In genomic region chr1:82798922-82799321, GRCm38 (mm10) we compare ENCODE assay signal across 26 mouse cellular contexts. TPM values are rescaled to one million over a fixed set of nuclear protein-coding genes. Genes with fewer than 3 reads are reported as not detected.
DNase-seq lines count a peak whose midpoint lies in the region; ATAC-seq and TF ChIP-seq lines count a peak whose summit lies in the region.
"Had no signal": no experiment of that assay in that cellular context is flagged by ENCODE, and none has a peak within 500 bp of the region (broad histone marks: within the 10 kb centered on the region; RNA-seq: fewer than 3 reads in every experiment).

No protein-coding gene starts in this region.

- ATAC-seq in intestine, postnatal 0 days: peak; percentile 31; the same call in 1 of the 2 replicates
- ATAC-seq: hindbrain, embryonic 16.5 days had no signal

- no peak for TF ChIP-seq EP300 in heart, adult 2 months (IDR thresholded peaks at IDR 0.05; ENCODE audit: insufficient read depth, low read depth, low read length)

- no peak overlapping the region for H3K27ac ChIP-seq in heart, adult 2 months
- peak overlapping the region; percentile 26; the same call in 1 of the 2 replicates for H3K27ac ChIP-seq in spleen, adult 2 months (ENCODE audit: insufficient read depth, low read length)
- no peak overlapping the region for H3K27ac ChIP-seq in intestine, postnatal 0 days (ENCODE audit: low read depth, low read length)
- H3K27ac ChIP-seq: embryonic facial prominence, embryonic 13.5 days; neural tube, embryonic 15.5 days; stomach, embryonic 15.5 days had no signal

- H3K9ac ChIP-seq in heart, adult 2 months (ENCODE audit: low read depth, low read length): no peak overlapping the region
- H3K9ac ChIP-seq in intestine, postnatal 0 days (ENCODE audit: low read depth, low read length): no peak overlapping the region
- H3K9ac ChIP-seq: embryonic facial prominence, embryonic 13.5 days; neural tube, embryonic 15.5 days; stomach, embryonic 15.5 days had no signal

- peak; percentile 90 for DNase-seq in heart, adult 11 months
- no peak for DNase-seq in heart, adult 2 months
- DNase-seq in spleen, adult 2 months (ENCODE audit: low read depth in 1 of 2, low spot score in 2 of 2): no peak
- DNase-seq in spleen, adult 12 weeks (ENCODE audit: low spot score): no peak
- peak; percentile 46 for DNase-seq in skeletal muscle tissue, adult 2 months (ENCODE audit: low read depth, low spot score)
- DNase-seq in left cerebral cortex, adult 18-20 months (ENCODE audit: low spot score in 2 of 2): no peak
- DNase-seq in testis, postnatal 14 days (ENCODE audit: low spot score): no peak
- DNase-seq: cerebellum, adult 11-12 months; heart, postnatal 14 days; retina, postnatal 1 day; thymus, postnatal 36 days had no signal

- 78% methylated on average over 4 of the region's 4 CpGs for WGBS in heart, adult 2 months
- 29% methylated on average over 4 of the region's 4 CpGs for WGBS in spleen, adult 2 months
- WGBS in intestine, postnatal 0 days: 70% methylated on average over 4 of the region's 4 CpGs

- no peaks in the 10 kb centered on the region for H3K9me3 ChIP-seq in intestine, postnatal 0 days (ENCODE audit: control insufficient read depth)
- H3K9me3 ChIP-seq: embryonic facial prominence, embryonic 13.5 days; G1E; neural tube, embryonic 15.5 days; stomach, embryonic 15.5 days had no signal

- no peaks in the 10 kb centered on the region for H3K36me3 ChIP-seq in heart, adult 2 months (ENCODE audit: control insufficient read depth, insufficient read depth, low read length)
- no peaks in the 10 kb centered on the region for H3K36me3 ChIP-seq in spleen, adult 2 months (ENCODE audit: control insufficient read depth, insufficient read depth, low read length)
- H3K36me3 ChIP-seq in intestine, postnatal 0 days (ENCODE audit: control insufficient read depth, insufficient read depth): no peaks in the 10 kb centered on the region
- H3K36me3 ChIP-seq: embryonic facial prominence, embryonic 13.5 days; G1E; neural tube, embryonic 15.5 days; stomach, embryonic 15.5 days had no signal

- intact Hi-C loops in heart, adult 2 months (cut with DNase I): loop anchor here (5.0 kb wide), 1 partner anchor 103 kb away; no protein-coding TSS in a partner anchor

- H3K4me1 ChIP-seq in heart, adult 2 months (ENCODE audit: control insufficient read depth, insufficient read depth, low read length): peaks cover 2% of the 10 kb centered on the region; the same call in 1 of the 2 replicates
- H3K4me1 ChIP-seq in spleen, adult 2 months (ENCODE audit: control insufficient read depth, insufficient read depth, insufficient read length): peaks cover 5% of the 10 kb centered on the region; the same call in 1 of the 2 replicates
- H3K4me1 ChIP-seq in intestine, postnatal 0 days (replicated peaks; ENCODE audit: control insufficient read depth, insufficient read depth, low read length): no peaks in the 10 kb centered on the region; the same call in 1 of the 2 replicates
- H3K4me1 ChIP-seq: embryonic facial prominence, embryonic 13.5 days; stomach, embryonic 15.5 days had no signal

- H3K79me2 ChIP-seq in heart, adult 2 months (replicated peaks; ENCODE audit: control insufficient read depth, insufficient read depth, low read length): no peaks in the 10 kb centered on the region

- no peak for TF ChIP-seq CTCF in heart, adult 2 months (IDR thresholded peaks at IDR 0.05)
- TF ChIP-seq CTCF in spleen, adult 2 months (IDR thresholded peaks at IDR 0.05; ENCODE audit: extremely low read depth, insufficient read depth, insufficient read length, insufficient replicate concordance): no peak
- no peak for TF ChIP-seq CTCF in intestine, postnatal 0 days (IDR thresholded peaks at IDR 0.05; ENCODE audit: low read depth)

- TF ChIP-seq POLR2A in heart, adult 2 months (IDR thresholded peaks at IDR 0.05; ENCODE audit: insufficient read depth, low read depth, low read length): no peak
- no peak for TF ChIP-seq POLR2A in spleen, adult 2 months (IDR thresholded peaks at IDR 0.05; ENCODE audit: low read depth, low read length)

- no peaks in the 10 kb centered on the region for H3K27me3 ChIP-seq in heart, adult 2 months (ENCODE audit: control insufficient read depth, insufficient read depth, low read length)
- no peaks in the 10 kb centered on the region for H3K27me3 ChIP-seq in spleen, adult 2 months (ENCODE audit: control insufficient read depth, insufficient read depth, low read length)
- no peaks in the 10 kb centered on the region for H3K27me3 ChIP-seq in intestine, postnatal 0 days (replicated peaks; ENCODE audit: control insufficient read depth, insufficient read depth, low read length)
- H3K27me3 ChIP-seq: embryonic facial prominence, embryonic 13.5 days; neural tube, embryonic 15.5 days; stomach, embryonic 15.5 days had no signal

- H3K4me3 ChIP-seq in heart, adult 2 months: no peak overlapping the region
- no peak overlapping the region for H3K4me3 ChIP-seq in spleen, adult 2 months (ENCODE audit: extremely low read depth, insufficient read depth, insufficient read length)
- no peak overlapping the region for H3K4me3 ChIP-seq in intestine, postnatal 0 days (ENCODE audit: low read depth, low read length)
- H3K4me3 ChIP-seq: embryonic facial prominence, embryonic 13.5 days; megakaryocyte, embryonic 14.5 days; neural tube, embryonic 15.5 days; stomach, embryonic 15.5 days had no signal

- no peak overlapping the region for H3K4me2 ChIP-seq in intestine, postnatal 0 days (replicated peaks; ENCODE audit: low read depth)
- H3K4me2 ChIP-seq: embryonic facial prominence, embryonic 13.5 days; liver, embryonic 11.5 days; neural tube, embryonic 15.5 days; stomach, embryonic 15.5 days had no signal

RNA-seq across cellular contexts. Expression of gene Gm47791, which starts 27.9 kb away (rescaled TPM):
- not detected for total RNA-seq in heart, adult 2 months (2021)
- polyA plus RNA-seq in heart, adult 2 months (2012; rRNA removed): not detected in 2 replicates
- not detected in 2 replicates for polyA plus RNA-seq in spleen, adult 2 months (2012; rRNA removed)
- not detected in 2 replicates for polyA plus RNA-seq in intestine, postnatal 0 days (2015; fragmentation: Nextera tagmentation; extraction: Ambion mirVana)
- total RNA-seq in left cerebral cortex, adult 18-20 months (2021): not detected
- total RNA-seq: G1E; heart, adult 8-10 months; heart, postnatal 14 days; left cerebral cortex, postnatal 25 days; midbrain, postnatal 0 days had no signal
- polyA plus RNA-seq: cortical plate, adult 2 months; embryonic facial prominence, embryonic 13.5 days; frontal cortex, adult 2 months; G1E; hindbrain, embryonic 16.5 days; large intestine, adult 2 months; liver, embryonic 11.5 days; midbrain, postnatal 0 days; neural tube, embryonic 15.5 days; small intestine, adult 2 months; stomach, embryonic 15.5 days had no signal

RNA-seq across cellular contexts. Expression of gene Tm4sf20, which starts 30.7 kb away (rescaled TPM):
- not detected for total RNA-seq in heart, adult 2 months (2021)
- not detected in 2 replicates for polyA plus RNA-seq in heart, adult 2 months (2012; rRNA removed)
- polyA plus RNA-seq in spleen, adult 2 months (2012; rRNA removed): not detected in 2 replicates
- 760 and 763 TPM in 2 replicates for polyA plus RNA-seq in intestine, postnatal 0 days (2015; fragmentation: Nextera tagmentation; extraction: Ambion mirVana)
- not detected for total RNA-seq in left cerebral cortex, adult 18-20 months (2021)
- total RNA-seq: G1E; heart, adult 8-10 months; heart, postnatal 14 days; left cerebral cortex, postnatal 25 days; midbrain, postnatal 0 days had no signal
- polyA plus RNA-seq: cortical plate, adult 2 months; frontal cortex, adult 2 months; G1E; hindbrain, embryonic 16.5 days; liver, embryonic 11.5 days; midbrain, postnatal 0 days; neural tube, embryonic 15.5 days had no signal

RNA-seq across cellular contexts. Expression of gene Agfg1, which starts 40.4 kb away (rescaled TPM):
- total RNA-seq in heart, adult 2 months (2021): 10 to 100 TPM; 27.9 to 29.8 TPM
- polyA plus RNA-seq in heart, adult 2 months (2012; rRNA removed): 28.2 and 47.5 TPM in 2 replicates
- 32.2 and 41.1 TPM in 2 replicates for polyA plus RNA-seq in spleen, adult 2 months (2012; rRNA removed)
- polyA plus RNA-seq in intestine, postnatal 0 days (2015; fragmentation: Nextera tagmentation; extraction: Ambion mirVana): 35.8 and 36.7 TPM in 2 replicates
- total RNA-seq in left cerebral cortex, adult 18-20 months (2021): 10 to 100 TPM; 72.5 to 80.7 TPM

Comparison
In these comparisons a context has a peak if more than half of its experiments do, and no peak if none do; other contexts are left out.
1. DNase-seq: peak in heart, adult 11 months (single experiment) and skeletal muscle tissue, adult 2 months (single experiment); none in heart, adult 2 months (0 of 2), spleen, adult 2 months (0 of 2), spleen, adult 12 weeks (single experiment), left cerebral cortex, adult 18-20 months (0 of 2) and testis, postnatal 14 days (single experiment).
2. RNA of gene Tm4sf20, which starts 30.7 kb away (polyA plus RNA-seq): 760 to 763 TPM in intestine, postnatal 0 days; not detected in heart, adult 2 months and not detected in spleen, adult 2 months; every median in the first group is over 100 times any median in the second.